In the genomic region with DNA sequence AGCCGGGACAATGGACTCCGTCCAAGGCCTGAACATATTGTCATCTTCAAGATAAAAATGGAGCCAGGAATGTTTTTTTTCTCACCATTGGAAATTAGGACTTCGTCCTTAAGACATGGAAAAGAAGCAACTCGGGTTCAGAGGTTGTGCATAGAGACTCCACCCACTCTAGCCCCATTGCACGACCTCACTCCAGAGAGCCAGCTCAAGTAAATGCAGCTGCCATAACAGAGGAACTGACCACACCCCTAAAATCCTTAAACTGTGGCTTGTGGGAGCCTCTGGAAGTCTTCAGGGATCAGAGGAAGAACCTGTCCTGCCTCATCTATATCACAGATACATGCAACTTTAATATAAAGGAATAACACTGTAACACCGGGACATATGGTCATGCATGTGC, we compare ENCODE assay signal across 26 mouse cellular contexts.
DNase-seq lines count a peak whose midpoint lies in the region; ATAC-seq lines count a peak whose summit lies in the region.
"Had no signal": no experiment of that assay in that cellular context is flagged by ENCODE, and none has a peak within 500 bp of the region (broad histone marks: within the 10 kb centered on the region; RNA-seq: fewer than 3 reads in every experiment).

No protein-coding gene starts in this region.

- H3K27ac ChIP-seq in heart, embryonic 12.5 days (ENCODE audit: poor library complexity, severe bottlenecking) = no peak overlapping the region
- H3K27ac ChIP-seq in midbrain, embryonic 11.5 days (ENCODE audit: low read depth, low read length) = no peak overlapping the region
- no peak overlapping the region for H3K27ac ChIP-seq in midbrain, embryonic 10.5 days (replicated peaks)
- H3K27ac ChIP-seq: embryonic facial prominence, embryonic 12.5 days; embryonic facial prominence, embryonic 15.5 days; gastrocnemius, adult 2 months; hindbrain, embryonic 10.5 days; hindbrain, embryonic 13.5 days; intestine, embryonic 15.5 days had no signal

- ATAC-seq in heart, embryonic 12.5 days (ENCODE audit: insufficient number of reproducible peaks, low FRiP score) = no peak
- ATAC-seq in midbrain, embryonic 11.5 days (ENCODE audit: low FRiP score) = no peak
- ATAC-seq: activated CD4-positive, CD25-positive, alpha-beta regulatory T cell, adult 4 months; forebrain, embryonic 14.5 days; forebrain, postnatal 0 days; hindbrain, embryonic 16.5 days; intestine, embryonic 15.5 days; Patski had no signal

- no peak overlapping the region for H3K9ac ChIP-seq in heart, embryonic 12.5 days
- H3K9ac ChIP-seq in midbrain, embryonic 11.5 days (ENCODE audit: low read length) = no peak overlapping the region
- H3K9ac ChIP-seq: embryonic facial prominence, embryonic 12.5 days; embryonic facial prominence, embryonic 15.5 days; forebrain, postnatal 0 days; hindbrain, embryonic 13.5 days; intestine, embryonic 15.5 days had no signal

- WGBS in heart, embryonic 12.5 days = 65% methylated on average over 6 of the region's 6 CpGs
- 80% methylated on average over 6 of the region's 6 CpGs for WGBS in midbrain, embryonic 11.5 days
- 79% methylated on average over 6 of the region's 6 CpGs for WGBS in midbrain, embryonic 10.5 days

- no peak overlapping the region for H3K4me2 ChIP-seq in heart, embryonic 12.5 days
- no peak overlapping the region for H3K4me2 ChIP-seq in midbrain, embryonic 11.5 days
- H3K4me2 ChIP-seq: embryonic facial prominence, embryonic 12.5 days; embryonic facial prominence, embryonic 15.5 days; hindbrain, embryonic 13.5 days; intestine, embryonic 15.5 days had no signal

- no peaks in the 10 kb centered on the region for H3K27me3 ChIP-seq in heart, embryonic 12.5 days (replicated peaks)
- no peaks in the 10 kb centered on the region for H3K27me3 ChIP-seq in midbrain, embryonic 11.5 days (ENCODE audit: control insufficient read depth, insufficient read depth, low read length)
- no peaks in the 10 kb centered on the region for H3K27me3 ChIP-seq in midbrain, embryonic 10.5 days (ENCODE audit: low read depth, poor library complexity, severe bottlenecking)
- H3K27me3 ChIP-seq: embryonic facial prominence, embryonic 12.5 days; embryonic facial prominence, embryonic 15.5 days; hindbrain, embryonic 13.5 days; intestine, embryonic 15.5 days; Patski had no signal

- peaks cover 5% of the 10 kb centered on the region for H3K4me1 ChIP-seq in heart, embryonic 12.5 days (replicated peaks)
- no peaks in the 10 kb centered on the region for H3K4me1 ChIP-seq in midbrain, embryonic 11.5 days (ENCODE audit: control insufficient read depth, insufficient read depth, low read length)
- 0 out of 2 replicates have a peak, but pooled peaks cover 6% of the 10 kb centered on the region for H3K4me1 ChIP-seq in midbrain, embryonic 10.5 days
- H3K4me1 ChIP-seq: embryonic facial prominence, embryonic 12.5 days; embryonic facial prominence, embryonic 15.5 days; hindbrain, embryonic 13.5 days; intestine, embryonic 15.5 days had no signal

- no peaks in the 10 kb centered on the region for H3K9me3 ChIP-seq in heart, embryonic 12.5 days (replicated peaks)
- H3K9me3 ChIP-seq in midbrain, embryonic 11.5 days (ENCODE audit: control insufficient read depth, low read length) = no peaks in the 10 kb centered on the region
- H3K9me3 ChIP-seq in midbrain, embryonic 10.5 days (replicated peaks) = no peaks in the 10 kb centered on the region
- H3K9me3 ChIP-seq: embryonic facial prominence, embryonic 12.5 days; embryonic facial prominence, embryonic 15.5 days; hindbrain, embryonic 10.5 days; hindbrain, embryonic 13.5 days; intestine, embryonic 15.5 days had no signal

- H3K4me3 ChIP-seq in heart, embryonic 12.5 days = no peak overlapping the region
- no peak overlapping the region for H3K4me3 ChIP-seq in midbrain, embryonic 11.5 days (ENCODE audit: low read depth, low read length)
- H3K4me3 ChIP-seq in midbrain, embryonic 10.5 days = no peak overlapping the region
- H3K4me3 ChIP-seq: embryonic facial prominence, embryonic 12.5 days; embryonic facial prominence, embryonic 15.5 days; gastrocnemius, adult 2 months; hindbrain, embryonic 10.5 days; hindbrain, embryonic 13.5 days; intestine, embryonic 15.5 days had no signal

- intact Hi-C loops in heart, postnatal 10 days (cut with DNase I) = no loop called here
- intact Hi-C loops in heart, postnatal 36 days (cut with DNase I) = no loop called here

- DNase-seq in heart, adult 11 months = peak; percentile 92
- DNase-seq in heart, postnatal 10 days = peak; percentile 27 to 32
- DNase-seq in heart, postnatal 36 days = no peak
- DNase-seq in midbrain, embryonic 11.5 days (ENCODE audit: low spot score, missing footprints) = peak; percentile 39
- DNase-seq in midbrain, embryonic 10.5 days (ENCODE audit: low spot score) = no peak
- no peak for DNase-seq in urinary bladder, adult 18-20 months (ENCODE audit: low spot score in 2 of 2)
- DNase-seq in layer of hippocampus, adult 9-10 months (ENCODE audit: low spot score) = no peak
- DNase-seq: adrenal gland, adult 2 months; adrenal gland, postnatal 14 days; cerebellum, adult 11 months; cerebellum, adult 9-11 months; forebrain, postnatal 0 days; gastrocnemius, adult 2 months; gastrocnemius, postnatal 14 days; kidney, adult 11 months had no signal

- H3K36me3 ChIP-seq in heart, embryonic 12.5 days = 0 out of 2 replicates have a peak, but pooled peaks cover 3% of the 10 kb centered on the region
- no peaks in the 10 kb centered on the region for H3K36me3 ChIP-seq in midbrain, embryonic 11.5 days (ENCODE audit: control insufficient read depth, insufficient read depth, low read length)
- no peaks in the 10 kb centered on the region for H3K36me3 ChIP-seq in midbrain, embryonic 10.5 days
- H3K36me3 ChIP-seq: embryonic facial prominence, embryonic 12.5 days; G1E; hindbrain, embryonic 10.5 days; hindbrain, embryonic 13.5 days had no signal

Comparison
In these comparisons a context has a peak if more than half of its experiments do, and no peak if none do; other contexts are left out.
1. DNase-seq: peak in heart, adult 11 months (single experiment), heart, postnatal 10 days (2 of 2) and midbrain, embryonic 11.5 days (single experiment); none in heart, postnatal 36 days (0 of 2), midbrain, embryonic 10.5 days (single experiment), urinary bladder, adult 18-20 months (0 of 2) and layer of hippocampus, adult 9-10 months (single experiment).